Mouse (Mus musculus) brain, embryonic 14.5 days (tissue): ENCODE results near the gene Psmb1.

Experiments used
- CTCF ChIP-seq: fragments of 200-500 bp; IDR thresholded peaks from 2 replicates; pipeline ENCODE4 v1.5.1; 2012; ENCODE audit warnings: inconsistent platforms, mild to moderate bottlenecking, moderate library complexity, borderline replicate concordance; ENCODE audit not compliant: insufficient read depth, insufficient read length; ENCODE audit errors: extremely low read depth
- POLR2A ChIP-seq: fragments of 200-500 bp; IDR thresholded peaks from 2 replicates; pipeline ENCODE4 v1.6.1; 2012; ENCODE audit warnings: mild to moderate bottlenecking, inconsistent platforms, borderline replicate concordance; ENCODE audit not compliant: poor library complexity, insufficient read depth, insufficient read length, severe bottlenecking; ENCODE audit errors: extremely low read depth

DNA sequence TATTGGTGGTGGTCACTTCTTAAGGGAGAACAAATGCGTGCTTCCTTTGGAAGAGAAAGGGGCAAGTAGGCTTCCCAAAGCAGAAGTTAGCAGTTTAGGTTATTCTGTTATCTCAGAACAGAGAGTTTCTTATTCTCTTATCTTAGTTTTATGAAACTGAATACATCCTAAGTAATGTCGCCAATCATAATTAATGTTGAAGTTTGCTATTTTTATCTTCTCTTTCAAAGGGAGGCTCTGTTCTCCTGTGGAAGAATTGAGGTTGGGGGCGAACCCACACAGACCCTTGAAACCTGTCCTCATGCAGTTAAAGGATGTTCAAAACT is 28.2 kb upstream of the Psmb1 start:
- TF ChIP-seq CTCF, result no peak
- TF ChIP-seq POLR2A, result no peak
